Mouse (Mus musculus) v-Abl transformed pro-B cells (cell line): ENCODE measurements around the gene Aim2.

Experiments
- in situ Hi-C, 2 experiments: fragments of 400-800 bp; cut with MboI; formaldehyde crosslinking; loops; one replicate each; pipeline ENCODE4 v1.15.1; 2025; ENCODE audit not compliant: unreplicated experiment in 2 of 2

Aim2 gene

DNA sequence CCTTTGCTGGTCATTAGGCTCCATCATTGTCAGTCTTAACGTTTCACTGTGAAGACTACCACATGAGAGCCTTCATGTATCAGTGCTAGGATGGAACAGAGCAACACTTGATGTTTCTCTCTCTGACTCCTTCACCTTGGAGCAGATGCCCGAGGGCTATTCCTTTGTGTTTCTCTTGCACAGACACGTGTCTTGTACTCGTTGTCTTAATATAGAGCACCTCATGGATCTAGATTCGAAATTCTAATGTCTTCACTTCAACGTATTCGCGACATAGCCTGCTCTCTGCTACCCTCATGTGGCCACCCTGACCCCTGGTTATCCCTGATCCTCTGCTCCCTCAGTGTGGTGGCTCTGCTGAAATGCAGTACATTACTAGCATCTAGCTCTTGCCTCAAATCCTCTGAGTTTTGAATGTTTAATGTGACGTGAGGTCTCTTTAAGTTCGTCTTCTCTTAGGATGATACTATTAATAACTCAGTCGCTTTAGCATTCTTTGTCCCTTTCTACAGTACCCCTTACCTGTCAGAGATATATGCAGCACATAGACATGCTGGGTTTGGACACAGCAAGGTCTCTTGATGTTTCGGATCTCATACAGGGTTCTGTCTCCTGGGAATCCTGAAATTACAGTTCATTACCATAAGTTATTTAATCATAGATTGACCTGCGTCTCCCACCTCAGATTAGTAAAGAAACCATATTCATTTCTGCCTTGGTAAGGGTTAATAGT is 26.9 kb downstream of the Aim2 start:
- in situ Hi-C loops: loop anchor here in 1 of 2 experiments (25.0 kb wide), 1 partner anchor 1840 kb away; the partner anchor contains the start of gene Itln1

DNA sequence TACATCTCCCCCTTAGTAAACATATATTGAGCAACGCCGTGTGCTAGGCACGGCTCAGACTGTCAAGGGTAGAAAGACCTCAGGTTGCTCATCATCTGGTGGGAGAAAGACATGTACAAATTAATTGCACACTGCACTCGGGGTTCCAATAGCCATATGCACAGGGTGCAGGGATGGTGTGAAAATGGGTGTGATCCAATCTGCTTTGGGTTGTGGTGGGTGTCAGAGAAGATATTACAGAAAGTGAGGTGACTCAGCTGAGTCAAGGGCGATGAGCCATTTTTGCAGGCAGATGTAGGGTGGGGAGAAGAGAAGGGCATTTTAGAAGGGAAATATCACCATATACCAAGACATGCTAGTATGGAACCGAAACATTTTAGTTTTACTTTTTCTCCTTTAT is 30.8 kb downstream of the Aim2 start:
- in situ Hi-C loops: loop anchor here in 1 of 2 experiments (25.0 kb wide), 1 partner anchor 1844 kb away; the partner anchor contains the start of gene Itln1

DNA sequence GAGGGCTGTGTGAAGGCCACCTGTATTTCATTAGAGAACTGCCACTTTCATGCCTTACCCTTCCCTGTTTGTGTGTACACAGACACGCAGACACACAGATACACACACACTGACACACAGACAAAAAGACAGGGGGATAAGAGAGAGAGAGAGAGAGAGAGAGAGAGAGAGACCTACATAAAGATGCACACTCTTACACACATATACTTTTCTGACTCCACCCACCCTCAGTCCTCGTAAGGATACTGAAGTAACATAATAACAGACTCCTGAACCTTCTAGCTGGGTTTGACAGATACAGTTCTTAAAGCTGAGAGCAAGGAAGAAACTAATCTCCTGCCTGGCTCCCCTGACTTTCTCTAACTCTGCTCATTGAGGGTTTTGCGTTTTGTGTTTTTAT is 38.8 kb downstream of the Aim2 start:
- in situ Hi-C loops: loop anchor here in 1 of 2 experiments (25.0 kb wide), 1 partner anchor 1852 kb away; the partner anchor contains the start of gene Itln1

DNA sequence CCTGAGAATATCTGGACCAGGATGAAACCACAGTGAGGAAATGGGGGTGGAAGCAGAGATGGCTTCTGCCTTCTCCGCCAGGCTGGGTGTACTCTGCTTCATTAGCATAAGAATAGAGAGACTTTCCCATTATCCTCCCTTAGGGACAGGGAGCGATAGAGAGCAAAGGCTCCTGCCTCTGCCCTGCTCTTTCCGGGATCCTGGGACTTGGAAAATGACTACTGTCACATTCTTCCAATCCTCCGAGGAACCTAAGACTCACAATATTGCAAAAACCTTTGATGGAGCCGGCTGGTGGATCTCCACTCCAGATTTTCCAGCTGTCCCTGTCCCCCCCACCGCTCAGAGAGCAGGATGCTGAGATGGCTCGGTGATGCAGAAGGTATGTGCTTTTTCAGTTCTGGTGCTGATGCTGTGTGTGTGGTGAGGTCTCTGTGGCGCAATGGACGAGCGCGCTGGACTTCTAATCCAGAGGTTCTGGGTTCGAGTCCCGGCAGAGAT is 39.3 kb downstream of the Aim2 start:
- in situ Hi-C loops: loop anchor here (10.0 to 25.0 kb wide), 3 partner anchors 55 to 1853 kb away; partner anchors contain the start of genes Ackr1 (in 1 of the 2) and Itln1 (in 1 of the 2)

DNA sequence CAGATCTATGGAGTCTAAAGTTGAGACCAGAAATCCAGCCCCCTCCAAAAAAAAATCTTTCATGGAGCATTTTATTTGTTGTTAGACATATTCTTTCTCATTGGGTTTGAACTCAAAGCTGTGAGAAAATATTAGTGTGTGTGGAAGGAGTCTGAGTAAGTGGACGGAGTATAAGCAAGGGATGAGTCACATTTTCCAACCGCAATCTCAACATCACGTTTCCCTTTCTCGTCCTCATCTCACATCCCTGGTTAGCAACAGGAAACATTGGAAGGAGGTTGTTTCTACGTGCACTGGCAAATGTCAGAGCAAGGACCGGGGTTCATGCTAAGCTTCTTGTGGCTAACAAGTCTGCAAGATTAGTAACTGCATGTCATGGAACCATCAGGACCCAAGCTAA is 41.1 kb downstream of the Aim2 start:
- in situ Hi-C loops: loop anchor here (10.0 to 25.0 kb wide), 3 partner anchors 57 to 1854 kb away; partner anchors contain the start of genes Ackr1 (in 1 of the 2) and Itln1 (in 1 of the 2)

DNA sequence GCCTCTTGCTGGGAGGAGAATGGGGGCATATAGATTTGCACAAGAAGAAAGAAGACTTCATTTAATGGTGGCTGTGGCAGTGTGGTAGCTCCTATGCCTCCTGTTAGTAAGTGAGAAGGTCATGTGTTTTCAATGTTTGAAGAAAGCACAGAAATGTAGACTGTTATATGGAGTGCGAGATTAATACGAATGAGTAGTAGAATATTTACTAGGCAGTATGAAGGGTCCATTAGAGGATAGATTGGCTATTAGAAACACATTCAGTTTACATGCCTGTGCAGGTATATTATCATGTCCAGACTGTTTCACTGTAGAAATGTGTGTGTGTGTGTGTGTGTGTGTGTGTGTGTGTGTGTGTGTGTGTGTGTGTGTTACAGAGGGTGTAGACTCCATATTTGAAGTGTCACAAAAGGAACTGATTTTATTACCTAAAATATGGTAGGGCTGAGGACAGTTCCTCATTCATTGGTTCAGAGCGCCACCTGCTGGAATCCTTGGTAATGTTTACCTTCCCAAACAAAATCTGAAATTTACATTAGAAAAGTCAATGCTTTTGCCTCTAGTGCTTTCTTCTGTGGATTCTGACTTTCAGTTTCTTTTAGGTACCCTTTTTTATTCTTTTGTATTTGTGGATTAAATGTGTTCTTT is 47.8 kb downstream of the Aim2 start:
- in situ Hi-C loops: loop anchor here (5.0 to 25.0 kb wide), 5 partner anchors 64 to 1861 kb away; partner anchors contain the start of genes Ackr1 (in 1 of the 2) and Itln1 (in 1 of the 2)

DNA sequence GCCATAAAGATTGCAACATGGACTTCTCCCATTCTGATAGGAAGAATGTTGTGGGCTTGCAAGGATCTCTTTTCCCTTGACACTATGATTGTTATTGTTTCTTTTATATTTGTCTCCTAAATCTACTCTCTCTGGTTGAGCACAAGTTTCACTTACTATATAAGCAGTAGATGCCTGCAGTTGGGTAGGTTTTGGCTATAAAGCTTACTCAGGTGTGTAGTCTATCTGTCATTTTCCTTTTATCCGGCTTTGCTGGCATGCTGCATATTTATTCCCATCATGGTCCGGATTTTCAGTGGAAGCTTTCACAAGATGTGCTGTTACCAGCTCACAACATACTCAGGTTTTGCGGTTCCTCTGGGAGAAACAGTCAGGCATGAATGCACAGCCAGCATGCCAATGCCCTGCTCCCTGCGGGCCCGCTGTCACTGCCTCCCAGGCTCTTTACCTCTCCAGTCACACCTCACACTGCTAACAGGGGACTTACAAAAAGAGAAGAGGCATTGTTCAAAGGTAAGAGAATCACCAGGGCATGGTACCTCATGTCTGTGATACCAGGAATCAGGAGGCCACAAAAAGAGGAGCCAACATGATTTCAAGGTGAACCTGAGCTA is 54.1 kb downstream of the Aim2 start:
- in situ Hi-C loops: loop anchor here in 1 of 2 experiments (5.0 to 25.0 kb wide), 3 partner anchors 913 to 1368 kb away; partner anchors contain the start of gene Vangl2

DNA sequence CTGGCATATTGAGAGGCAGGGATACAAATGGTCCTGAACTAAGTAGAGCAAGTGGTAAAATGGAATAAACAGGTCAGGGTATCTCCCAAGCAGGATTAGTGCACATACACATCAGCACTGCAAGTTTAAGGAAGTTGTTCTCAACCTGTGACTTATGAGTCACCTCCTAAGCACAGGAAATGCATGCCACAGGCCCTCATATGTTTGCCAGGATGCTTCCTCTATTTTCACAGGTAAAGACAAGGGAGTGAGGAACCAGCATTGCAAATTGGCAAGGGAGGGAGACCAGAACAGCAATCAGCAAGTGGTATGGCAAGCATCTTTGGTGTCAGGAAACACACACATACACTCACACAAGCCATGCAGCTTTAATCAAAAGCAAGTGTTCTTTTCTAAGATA is 58.4 kb downstream of the Aim2 start:
- in situ Hi-C loops: loop anchor here in 1 of 2 experiments (25.0 kb wide), 1 partner anchor 1372 kb away; the partner anchor contains the start of gene Vangl2

DNA sequence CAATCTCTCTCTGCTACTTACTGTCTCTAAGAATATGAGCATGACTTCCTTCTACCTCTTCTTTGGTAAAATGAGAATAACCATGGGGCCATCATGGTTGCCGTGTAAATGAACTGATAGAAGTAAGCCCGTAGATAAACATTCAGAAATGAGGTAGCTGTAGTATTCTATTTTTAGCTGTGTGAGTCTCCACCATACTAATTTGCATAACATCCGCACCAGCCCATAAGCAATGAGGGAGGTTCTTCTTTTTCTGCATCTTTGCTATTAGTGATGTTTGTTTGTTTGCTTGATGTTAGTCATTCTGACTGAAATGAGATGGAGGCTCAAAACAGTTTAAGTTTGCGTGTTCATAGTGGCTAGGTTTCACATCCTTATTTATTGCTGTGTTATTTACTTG is 61.2 kb downstream of the Aim2 start:
- in situ Hi-C loops: loop anchor here in 1 of 2 experiments (25.0 kb wide), 1 partner anchor 1375 kb away; the partner anchor contains the start of gene Vangl2

DNA sequence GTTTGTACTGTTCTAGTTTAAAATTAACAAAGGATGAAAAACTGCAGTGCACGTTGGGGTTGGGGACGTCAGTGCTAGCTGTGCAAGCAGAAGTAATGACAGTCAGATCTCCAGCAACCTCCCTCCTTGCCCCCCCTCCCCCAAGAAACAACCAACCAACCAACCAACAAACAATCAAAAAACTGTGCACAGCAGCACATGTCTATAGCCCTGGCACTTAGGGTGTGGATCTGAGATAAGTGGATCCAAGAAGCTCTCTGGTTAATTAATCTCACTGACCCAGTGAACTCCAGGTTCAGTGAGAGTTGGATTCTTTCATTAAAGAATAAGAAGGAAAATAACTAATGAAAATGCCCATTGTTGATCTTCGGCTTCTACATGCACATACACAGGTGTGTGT is 64.0 kb downstream of the Aim2 start:
- in situ Hi-C loops: loop anchor here in 1 of 2 experiments (25.0 kb wide), 1 partner anchor 1377 kb away; the partner anchor contains the start of gene Vangl2

DNA sequence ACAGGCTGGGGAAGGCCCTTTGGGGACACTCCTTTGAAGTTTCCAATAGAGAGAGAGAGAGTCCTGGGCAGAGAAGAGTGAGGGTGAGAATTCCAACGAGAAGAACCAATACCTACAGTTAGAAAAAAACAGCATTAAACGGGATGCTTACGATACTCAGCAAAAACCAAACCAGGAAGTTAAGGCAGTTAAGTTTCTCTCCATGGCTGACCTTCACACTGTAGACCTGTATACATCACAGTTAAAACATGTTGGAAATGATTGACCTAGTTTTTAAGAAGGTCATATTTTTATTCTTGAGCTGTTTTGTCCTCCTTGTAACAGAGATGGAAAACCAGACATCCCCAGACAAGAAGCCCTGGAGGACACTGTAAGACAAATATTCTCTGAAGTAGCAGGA is 67.8 kb downstream of the Aim2 start:
- in situ Hi-C loops: loop anchor here in 1 of 2 experiments (25.0 kb wide), 1 partner anchor 1381 kb away; the partner anchor contains the start of gene Vangl2

DNA sequence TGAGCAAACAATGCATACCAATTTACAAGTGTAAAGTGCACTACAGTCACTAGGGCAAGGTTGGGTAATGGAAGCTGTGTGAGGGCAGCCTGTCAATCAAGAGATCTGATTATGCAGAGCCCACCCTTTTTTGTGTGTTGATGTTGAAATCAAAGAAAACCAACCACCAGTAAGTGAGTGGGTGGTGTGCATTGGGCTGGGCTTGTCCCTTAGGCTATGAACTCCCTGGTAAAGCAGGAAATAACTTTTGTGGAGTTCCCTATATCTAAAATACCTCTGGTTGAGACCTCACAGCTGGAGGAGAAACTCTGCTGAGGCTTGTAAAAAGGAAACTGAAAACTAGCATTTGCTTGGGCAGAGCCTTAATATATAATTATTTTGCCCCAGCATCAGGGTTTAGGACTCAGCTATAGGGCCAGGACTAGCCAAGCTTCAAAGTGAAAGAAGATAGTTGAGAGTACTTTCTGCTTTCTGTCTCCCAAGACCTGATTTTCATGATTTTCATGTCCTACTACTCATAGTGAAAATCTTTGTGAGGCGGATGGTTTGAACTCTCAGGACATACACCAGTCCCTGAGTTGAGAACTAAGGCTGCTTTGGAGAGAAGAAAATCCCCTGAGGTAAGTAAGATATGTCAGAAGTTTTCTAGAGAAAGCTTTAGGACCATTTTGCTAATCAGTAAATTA is 68.4 kb downstream of the Aim2 start:
- in situ Hi-C loops: loop anchor here in 1 of 2 experiments (25.0 kb wide), 1 partner anchor 1382 kb away; the partner anchor contains the start of gene Vangl2

DNA sequence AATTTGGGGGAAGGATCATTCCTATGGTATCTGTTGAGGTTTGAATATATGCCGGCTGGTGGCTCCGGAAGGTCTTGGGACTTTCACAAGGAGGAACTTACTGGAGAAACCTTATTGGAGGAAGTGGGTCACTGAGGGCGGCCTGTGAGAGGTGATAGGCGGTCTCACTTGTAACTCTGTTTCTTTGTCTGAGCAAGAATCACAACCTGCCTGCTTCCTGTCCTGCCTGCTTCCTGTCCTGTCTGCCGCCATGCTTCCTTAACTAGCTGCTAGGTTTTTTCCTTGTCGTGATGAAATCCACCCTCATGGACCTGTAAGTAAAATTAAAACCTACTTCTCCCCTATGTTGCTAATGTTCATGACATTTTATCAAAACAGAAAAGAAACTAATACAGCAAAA is 69.7 kb downstream of the Aim2 start:
- in situ Hi-C loops: loop anchor here in 1 of 2 experiments (25.0 kb wide), 1 partner anchor 1383 kb away; the partner anchor contains the start of gene Vangl2

DNA sequence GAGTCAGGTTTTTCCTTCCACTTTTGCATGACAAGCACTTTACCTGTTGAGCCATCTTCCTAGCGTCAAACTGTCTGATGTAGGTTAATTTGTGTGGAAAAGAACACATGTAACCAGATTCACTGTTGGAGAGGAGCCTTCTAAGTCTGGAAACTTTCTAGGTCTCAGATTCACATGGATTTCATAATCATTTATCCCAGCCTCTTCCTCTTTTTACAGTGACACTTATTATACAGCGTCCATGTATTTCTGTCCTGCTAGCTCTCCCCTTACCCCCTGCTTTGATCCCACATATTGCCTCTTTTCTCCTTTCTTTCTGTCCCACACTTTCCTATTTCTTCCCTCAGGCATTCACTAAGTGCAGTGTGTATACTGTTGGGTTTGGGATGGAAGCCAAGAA is 75.7 kb downstream of the Aim2 start:
- in situ Hi-C loops: no loop called here

DNA sequence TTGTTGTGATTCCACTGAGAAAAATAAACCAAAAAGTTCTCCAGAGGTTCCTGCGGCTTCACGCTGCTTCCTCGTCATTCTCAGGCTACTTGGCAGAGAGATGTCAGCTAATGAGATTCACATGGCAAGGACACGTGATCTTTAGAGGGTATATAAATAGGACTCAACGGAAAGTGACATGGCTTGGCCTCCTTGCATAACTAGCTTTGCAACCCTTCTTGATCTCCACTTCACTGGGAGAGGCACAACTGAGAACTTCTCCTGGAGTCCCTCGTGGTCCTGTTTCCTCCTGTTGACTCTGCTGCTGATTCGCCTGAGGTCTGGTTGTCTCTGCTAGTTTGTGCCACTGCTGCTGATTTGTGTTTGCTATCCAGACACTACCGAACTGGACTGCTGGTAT is 76.7 kb downstream of the Aim2 start:
- in situ Hi-C loops: no loop called here

DNA sequence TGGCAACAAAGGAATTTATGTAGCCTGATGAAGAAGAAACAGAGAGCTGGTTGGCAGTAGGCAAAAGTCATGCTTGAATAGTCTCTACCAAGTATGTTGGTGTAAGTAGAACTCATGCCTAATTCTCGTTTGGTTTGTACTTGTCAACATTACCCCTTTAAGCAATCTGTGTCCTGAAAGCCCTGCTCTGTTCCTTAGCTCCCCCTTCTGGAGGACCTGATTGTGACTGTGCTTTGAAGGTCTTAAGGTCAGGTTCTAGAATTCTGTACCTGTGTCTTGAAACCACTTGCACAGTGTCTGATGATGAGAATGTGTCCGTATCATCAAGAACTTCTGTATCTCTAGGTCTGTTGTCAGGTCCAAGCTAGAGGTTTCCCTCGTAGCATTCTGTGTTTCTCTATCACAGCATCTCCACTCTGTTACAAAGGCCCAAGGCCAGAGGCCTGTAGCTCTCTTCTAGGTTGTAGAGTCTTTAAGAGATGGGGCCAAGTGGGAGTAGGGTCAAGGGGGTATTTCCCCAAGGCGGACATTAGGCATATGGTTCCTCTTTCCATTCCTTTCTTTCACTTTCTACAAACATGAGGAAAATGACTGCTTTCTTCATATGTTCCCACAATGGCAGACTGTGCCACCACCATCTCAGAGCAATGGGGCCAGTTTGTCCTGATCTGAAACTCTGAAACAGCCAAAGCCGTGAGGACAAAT is 79.5 kb downstream of the Aim2 start:
- in situ Hi-C loops: no loop called here

DNA sequence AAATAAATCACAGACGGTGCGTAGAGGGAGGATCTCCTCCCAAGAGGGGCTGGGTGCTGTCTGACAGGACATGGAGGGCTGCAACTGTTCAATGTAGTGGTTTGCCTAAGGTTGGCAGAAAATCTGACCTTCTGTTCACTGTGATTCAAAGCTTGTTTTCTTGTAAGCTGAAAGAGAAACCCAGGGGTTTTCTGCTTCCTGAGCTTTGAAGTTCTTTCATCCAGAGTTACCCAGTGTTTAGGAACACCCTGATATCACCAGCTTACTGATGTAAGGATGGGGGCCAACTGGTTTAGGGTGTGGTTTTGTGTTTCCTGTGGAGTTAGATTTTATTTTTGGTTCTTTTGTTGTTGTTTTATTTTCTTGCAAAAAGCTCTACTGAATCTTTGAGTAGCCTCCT is 81.7 kb downstream of the Aim2 start:
- in situ Hi-C loops: no loop called here

DNA sequence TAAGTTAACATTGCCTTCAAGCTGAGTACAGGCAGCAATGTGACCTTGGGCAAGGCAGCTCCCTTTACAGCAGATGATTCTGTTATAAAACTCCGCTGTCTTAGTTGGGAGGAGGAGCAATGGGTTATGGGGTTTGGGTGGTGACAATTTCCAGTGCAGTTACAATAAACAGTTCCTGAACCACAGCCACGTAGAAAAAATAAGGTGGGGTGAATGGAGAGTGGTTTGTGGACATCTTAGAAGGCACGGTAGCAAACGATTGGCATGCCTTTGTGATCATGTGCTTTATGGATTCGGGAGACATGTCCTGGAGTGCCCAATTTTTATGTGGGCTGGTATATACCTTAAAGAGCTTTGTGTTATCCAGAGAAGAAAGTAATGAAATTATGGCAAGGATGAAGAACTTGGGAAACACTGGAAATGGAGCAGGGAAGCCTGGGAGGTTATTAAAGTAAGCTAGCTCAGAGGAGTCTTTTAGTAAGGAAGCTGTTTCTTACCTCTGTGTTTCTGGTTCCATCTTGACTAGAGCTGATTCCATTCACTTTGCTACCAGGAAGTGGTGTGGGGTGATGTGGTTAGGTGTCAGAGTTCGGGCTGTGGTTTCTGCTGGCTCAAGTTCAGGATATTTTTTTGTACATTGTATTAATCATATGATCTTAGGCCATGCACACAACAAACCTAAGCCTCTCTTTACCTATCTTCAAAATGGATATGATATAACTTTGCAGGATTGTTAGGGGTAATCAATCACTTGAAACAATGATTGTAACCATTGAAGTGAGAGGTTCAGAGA is 86.7 kb downstream of the Aim2 start:
- in situ Hi-C loops: no loop called here
